Mouse (Mus musculus) gonadal fat pad, adult 2 months (tissue): ENCODE results near the gene Sar1b. TPM values are rescaled to one million over a fixed set of nuclear protein-coding genes. Genes with fewer than 3 reads are reported as not detected.
A peak's percentile ranks its signal among the peaks of the same experiment; 100 is the strongest.
"Not testable (repeated sequence)": the region's sequence is repeated elsewhere in the genome, so short reads cannot be mapped to it uniquely, and the experiment has no call there.

ENCODE experiments used
- DNase-seq: peaks from one replicate; pipeline ENCODE4 v3.0.0-alpha.2; 2012; ENCODE audit warnings: low read depth
- polyA plus RNA-seq: library from polyadenylated mRNA; depleted of rRNA; stranded (reverse); fragments of >200 nt; gene quantifications from 2 replicates; pipeline ENCODE4 v1.2.3, GENCODE M21; 2012

The Sar1b gene
- polyA plus RNA-seq, 1 experiment = 42.1 TPM

DNA sequence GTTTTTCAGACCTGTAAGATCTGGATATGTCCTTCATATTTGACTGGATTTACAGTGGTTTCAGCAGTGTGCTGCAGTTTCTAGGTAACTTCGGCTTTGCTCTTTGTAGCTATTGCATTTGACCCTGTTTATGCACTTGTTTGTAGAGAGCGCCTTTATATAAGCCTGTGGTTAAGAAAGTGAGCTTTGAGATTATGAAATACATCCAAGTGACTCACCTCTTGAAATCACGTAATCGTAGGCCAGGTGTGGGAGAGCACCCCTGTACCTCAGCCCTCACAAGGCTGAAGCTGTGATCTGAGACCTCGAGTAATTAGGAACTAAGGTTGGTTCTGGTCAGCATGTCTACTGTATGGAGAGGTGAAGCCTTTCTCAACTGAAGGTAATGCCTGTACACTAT, 14.0 kb downstream of the Sar1b start:
- DNase-seq = no peak

DNA sequence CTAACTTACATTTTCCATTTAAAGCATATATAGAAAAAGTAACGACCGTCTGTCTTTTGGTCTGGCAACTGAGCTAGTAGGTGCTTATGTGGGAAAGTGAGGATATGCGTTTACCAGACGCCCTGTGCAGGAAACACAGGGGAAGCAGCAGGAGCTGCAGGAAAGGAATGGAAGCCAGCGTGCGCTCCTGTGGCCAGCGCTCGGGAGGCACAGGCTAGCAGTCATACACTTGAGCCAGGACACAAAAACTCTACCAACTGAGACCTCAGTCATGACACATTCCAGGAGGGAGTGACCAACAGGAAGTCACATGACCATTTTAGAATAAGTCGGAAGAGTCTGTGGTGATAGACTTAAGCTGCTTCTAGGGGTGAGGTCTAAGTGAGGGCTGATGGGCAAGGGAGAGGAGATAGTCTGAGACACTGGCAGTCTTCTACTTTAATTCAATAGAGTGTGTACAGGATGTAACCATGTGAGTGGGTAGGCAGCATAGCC, 17.3 kb downstream of the Sar1b start:
- no peak for DNase-seq

GRCm38 (mm10) chr11:51782721-51783120, 19.2 kb downstream of the Sar1b start:
- no peak for DNase-seq

DNA sequence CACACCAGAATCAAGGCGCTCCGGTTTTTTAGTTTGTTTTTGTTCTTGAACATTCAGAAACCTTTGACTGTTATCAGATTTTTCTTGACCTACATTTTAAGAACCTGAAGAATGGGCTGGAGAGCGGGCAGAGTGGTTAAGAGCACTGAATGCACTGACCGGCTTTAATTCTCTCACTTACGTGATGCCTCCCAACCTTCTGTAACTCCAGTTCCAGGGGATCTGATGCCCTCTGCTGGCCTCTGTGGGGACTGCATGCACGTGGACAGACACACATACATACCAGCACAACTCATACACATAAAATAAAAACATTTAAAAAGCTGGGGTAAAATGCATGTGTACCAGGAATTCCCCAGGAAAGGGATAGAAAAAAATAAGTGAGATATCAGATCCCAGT, 22.4 kb downstream of the Sar1b start:
- no peak for DNase-seq

GRCm38 (mm10) chr11:51789735-51790134, 26.2 kb downstream of the Sar1b start:
- DNase-seq = not testable (repeated sequence)

GRCm38 (mm10) chr11:51790662-51791061, 27.2 kb downstream of the Sar1b start:
- no peak for DNase-seq

GRCm38 (mm10) chr11:51796272-51796671, 32.8 kb downstream of the Sar1b start:
- DNase-seq = no peak

DNA sequence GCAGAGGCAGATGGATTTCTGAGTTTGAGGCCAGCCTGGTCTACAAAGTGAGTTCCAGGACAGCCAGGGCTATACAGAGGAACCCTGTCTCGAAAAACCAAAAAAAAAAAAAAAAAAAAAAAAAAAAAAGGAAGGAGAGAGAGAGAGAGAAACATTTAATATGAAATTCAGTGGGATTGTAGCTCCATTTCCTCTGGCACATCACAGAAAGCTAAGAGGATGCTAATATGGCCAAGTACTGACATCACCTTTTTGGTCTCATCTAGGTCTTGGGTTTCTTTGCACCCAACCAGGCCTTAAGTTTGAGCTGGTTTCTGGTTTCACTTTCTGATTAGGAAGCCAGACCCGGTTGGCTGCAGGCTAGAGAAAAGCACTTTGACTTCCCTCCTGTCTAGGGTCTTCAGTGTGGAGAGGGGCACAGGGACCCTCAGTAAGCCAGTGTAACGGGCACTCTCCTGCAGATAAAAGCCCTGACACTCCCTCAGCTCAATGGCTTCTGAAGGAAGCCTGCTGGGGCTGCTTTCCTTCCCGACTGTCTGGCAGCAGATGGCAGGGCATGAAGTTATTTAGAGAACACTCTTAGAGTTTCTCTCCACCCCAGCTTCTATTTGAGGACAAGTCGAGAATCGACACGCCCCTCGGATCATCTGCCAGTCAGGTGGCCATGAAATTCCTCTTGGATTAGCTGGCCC, 37.3 kb downstream of the Sar1b start:
- DNase-seq = no peak

- DNase-seq = no peak
These were observed 41.9 kb downstream of the Sar1b start for GRCm38 (mm10) chr11:51805221-51805981.

- no peak for DNase-seq
These were observed 43.8 kb downstream of the Sar1b start for GRCm38 (mm10) chr11:51807108-51807879.

- DNase-seq = no peak
These were observed 46.2 kb downstream of the Sar1b start for GRCm38 (mm10) chr11:51809632-51810224.

DNA sequence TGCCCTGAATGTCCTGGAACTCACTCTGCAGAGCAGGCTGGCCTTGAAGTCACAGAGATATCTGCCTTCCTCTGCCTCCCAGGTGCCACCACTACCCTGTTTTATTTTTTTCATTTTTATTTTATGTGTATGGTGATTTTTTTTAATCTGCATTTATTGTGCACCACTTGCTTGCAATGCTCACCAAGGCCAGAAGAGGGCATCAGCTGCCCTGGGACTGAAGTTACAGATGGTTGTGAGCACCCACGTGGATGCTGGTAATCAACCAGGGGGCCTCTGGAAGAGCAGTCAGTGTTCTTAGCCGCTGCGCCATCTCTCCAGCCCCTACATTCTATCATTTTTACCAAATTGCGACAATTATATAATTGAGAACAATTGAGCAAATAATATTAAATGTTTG, 47.7 kb downstream of the Sar1b start:
- DNase-seq = no peak

DNA sequence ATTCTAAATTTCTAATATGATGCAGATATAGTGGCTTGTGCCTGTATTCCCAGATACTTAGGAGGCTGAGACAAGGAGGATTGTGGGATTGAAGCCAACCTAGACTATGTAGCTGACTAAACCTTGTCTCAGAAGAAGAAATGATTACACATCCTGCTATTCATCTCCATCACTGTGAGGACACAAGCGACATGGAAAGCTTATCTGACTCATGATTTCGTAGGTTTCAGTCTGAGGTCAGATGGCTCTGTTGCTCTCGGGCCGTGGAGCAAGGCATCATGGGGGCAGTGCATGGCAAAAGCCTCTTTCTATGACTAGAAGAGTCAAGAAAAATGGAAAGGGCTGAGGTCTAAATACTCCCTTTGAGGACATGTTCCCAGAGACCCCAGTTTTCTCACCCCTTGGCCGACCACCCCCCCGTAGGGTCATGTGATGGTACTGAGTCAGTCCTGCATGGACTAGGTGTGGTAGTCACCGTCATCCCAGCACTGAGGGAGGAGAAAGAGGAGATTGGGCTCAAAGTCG, 48.6 kb downstream of the Sar1b start:
- no peak for DNase-seq

GRCm38 (mm10) chr11:51817756-51818155, 54.3 kb downstream of the Sar1b start:
- no peak for DNase-seq

DNA sequence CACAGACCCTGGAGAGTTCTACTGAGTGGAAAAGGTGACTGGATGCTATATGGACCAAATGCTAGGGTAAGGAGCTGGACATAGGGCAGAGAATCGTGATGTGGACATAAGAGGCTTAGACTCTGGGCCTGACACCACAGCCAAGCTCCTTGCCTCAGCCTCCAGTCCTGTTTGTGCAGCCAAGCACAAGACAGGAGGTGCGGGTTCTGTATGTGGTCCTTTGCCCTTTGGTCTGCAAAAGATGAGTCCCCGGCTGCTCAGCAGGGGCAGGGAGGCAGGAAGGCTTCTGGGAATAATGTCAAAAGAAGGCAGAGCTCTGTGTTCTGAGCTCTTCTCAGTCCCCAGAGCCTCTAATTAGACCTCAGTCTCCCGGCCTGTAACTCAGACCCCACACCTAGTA, 55.4 kb downstream of the Sar1b start:
- DNase-seq = no peak

DNA sequence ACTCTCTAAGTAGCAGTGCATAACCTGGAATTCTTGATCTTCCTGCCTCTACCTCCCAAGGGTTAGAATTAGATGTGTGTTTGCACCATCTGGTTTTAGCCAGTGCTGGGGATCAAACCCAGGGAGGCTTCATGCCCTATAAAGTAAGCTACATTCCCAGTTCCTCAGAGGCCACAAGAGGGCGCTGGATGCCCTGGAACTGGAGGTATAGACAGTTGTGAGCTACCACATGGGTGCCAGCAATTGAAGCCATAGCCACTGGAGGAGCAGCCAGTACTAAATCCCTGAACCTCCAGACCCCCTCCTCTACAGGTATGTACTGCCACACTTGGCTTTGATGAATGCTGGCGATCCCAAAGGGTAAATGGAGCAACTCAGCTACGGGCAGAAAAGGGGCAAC, 56.5 kb downstream of the Sar1b start:
- DNase-seq = no peak

DNA sequence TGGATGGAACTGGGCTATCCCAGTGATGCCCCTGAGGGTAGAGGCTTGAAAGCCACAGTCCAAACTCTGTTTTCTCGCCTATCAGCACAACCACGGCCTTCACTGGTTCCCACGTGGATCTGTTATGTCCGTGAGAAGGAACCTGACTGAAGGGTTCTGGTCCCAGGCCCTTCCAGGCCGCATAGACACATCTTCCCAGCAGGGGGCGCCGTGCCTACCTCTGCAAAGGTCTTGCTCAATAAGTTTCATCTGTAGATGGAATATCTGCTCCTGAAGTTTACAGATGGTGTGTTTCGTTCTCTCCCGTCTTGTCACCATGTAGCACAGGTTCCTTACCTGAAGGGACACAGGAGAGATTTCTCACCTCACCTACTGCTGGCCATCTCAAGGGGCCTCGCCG, 57.4 kb downstream of the Sar1b start:
- no peak for DNase-seq

- DNase-seq = no peak
These were observed 59.2 kb downstream of the Sar1b start for GRCm38 (mm10) chr11:51822736-51823135.

GRCm38 (mm10) chr11:51823271-51823670, 59.8 kb downstream of the Sar1b start:
- no peak for DNase-seq

GRCm38 (mm10) chr11:51823963-51824753, 60.7 kb downstream of the Sar1b start:
- DNase-seq = peak; percentile 79

DNA sequence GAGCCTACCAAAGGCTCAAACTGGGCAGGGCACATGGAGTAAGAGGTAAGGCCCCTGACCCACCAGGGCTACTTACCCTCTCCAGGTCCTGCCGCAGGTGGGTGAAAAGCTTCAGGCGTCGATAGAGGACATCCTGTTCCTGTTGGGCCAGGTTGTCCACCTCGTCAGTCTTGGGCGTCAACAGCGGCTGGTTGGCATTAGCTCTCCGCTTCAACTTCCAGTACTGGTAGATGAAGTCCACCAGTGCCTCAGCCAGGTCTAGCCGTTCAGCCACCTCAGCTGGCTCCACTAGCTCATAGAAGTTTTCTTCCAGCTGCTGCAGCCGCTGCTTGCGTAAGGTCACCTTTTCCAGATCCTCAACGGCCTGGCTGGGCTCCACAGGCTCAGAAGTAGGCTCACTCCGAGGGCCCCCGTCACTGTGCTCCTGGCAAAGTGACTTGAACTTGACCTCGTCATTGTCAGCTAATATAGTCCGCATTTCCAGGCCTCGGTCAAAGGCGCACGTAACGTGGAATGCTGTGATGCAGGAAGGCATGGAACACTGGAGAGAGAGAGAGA, 61.5 kb downstream of the Sar1b start:
- no peak for DNase-seq
